Mouse (Mus musculus) retina, postnatal 1 day (tissue): ENCODE data around the gene Celf5.
A peak's percentile ranks its signal among the peaks of the same experiment; 100 is the strongest.

Experiments used
- DNase-seq: peaks from one replicate; pipeline ENCODE4 v3.0.0-alpha.2; 2012

The Celf5 gene

GRCm38 (mm10) chr10:81470454-81470853 lies 12.1 kb downstream of the Celf5 start:
- DNase-seq, result no peak

GRCm38 (mm10) chr10:81469253-81469652 lies 13.3 kb downstream of the Celf5 start:
- DNase-seq, result no peak

GRCm38 (mm10) chr10:81467670-81468235 lies 14.8 kb downstream of the Celf5 start:
- DNase-seq, result no peak

GRCm38 (mm10) chr10:81466881-81467280 lies 15.6 kb downstream of the Celf5 start:
- no peak for DNase-seq

GRCm38 (mm10) chr10:81466066-81466465 lies 16.4 kb downstream of the Celf5 start:
- no peak for DNase-seq

- DNase-seq, result peak; percentile 23
Observed at GRCm38 (mm10) chr10:81465265-81465645, 17.3 kb downstream of the Celf5 start.

- peak; percentile 84 for DNase-seq
Observed at GRCm38 (mm10) chr10:81464405-81465264, 17.9 kb downstream of the Celf5 start.

GRCm38 (mm10) chr10:81463531-81463930 lies 19.0 kb downstream of the Celf5 start:
- DNase-seq, result no peak

- no peak for DNase-seq
Observed at GRCm38 (mm10) chr10:81462917-81463316, 19.6 kb downstream of the Celf5 start.

- DNase-seq, result no peak
Observed at GRCm38 (mm10) chr10:81462415-81462804, 20.1 kb downstream of the Celf5 start.

GRCm38 (mm10) chr10:81461673-81462414 lies 20.7 kb downstream of the Celf5 start:
- no peak for DNase-seq

GRCm38 (mm10) chr10:81460951-81461350 lies 21.6 kb downstream of the Celf5 start:
- DNase-seq, result no peak

- DNase-seq, result no peak
Observed at GRCm38 (mm10) chr10:81460471-81460870, 22.0 kb downstream of the Celf5 start.

GRCm38 (mm10) chr10:81459399-81459798 lies 23.1 kb downstream of the Celf5 start:
- DNase-seq, result no peak

GRCm38 (mm10) chr10:81458267-81458666 lies 24.2 kb downstream of the Celf5 start:
- DNase-seq, result no peak

GRCm38 (mm10) chr10:81457624-81458023 lies 24.9 kb downstream of the Celf5 start:
- DNase-seq, result no peak

GRCm38 (mm10) chr10:81456983-81457563 lies 25.4 kb downstream of the Celf5 start:
- no peak for DNase-seq

GRCm38 (mm10) chr10:81455181-81455895 lies 27.2 kb downstream of the Celf5 start, which contains the start of gene Nfic:
Gene Nfic (minus strand): TSS chr10:81455635.
- DNase-seq, result no peak

- DNase-seq, result no peak
Observed at GRCm38 (mm10) chr10:81454106-81454505, 28.4 kb downstream of the Celf5 start.

- DNase-seq, result no peak
Observed at GRCm38 (mm10) chr10:81452947-81453288, 29.6 kb downstream of the Celf5 start.

GRCm38 (mm10) chr10:81452237-81452946 lies 30.1 kb downstream of the Celf5 start:
- DNase-seq, result no peak

GRCm38 (mm10) chr10:81451365-81451745 lies 31.2 kb downstream of the Celf5 start:
- no peak for DNase-seq
